Mouse (Mus musculus) neural tube, embryonic 12.5 days (tissue): ENCODE measurements around the gene Mrpl53. TPM values are rescaled to one million over a fixed set of nuclear protein-coding genes. Genes with fewer than 3 reads are reported as not detected.

Source experiments
- microRNA counts: library from miRNA; unstranded; fragments of <30 nt; microRNA quantifications from one replicate; lab custom pipeline; 2017
- microRNA-seq: library from miRNA; unstranded; fragments of <30 nt; microRNA quantifications from one replicate; pipeline ENCODE4, GENCODE M21; 2017
- polyA plus RNA-seq: library from polyadenylated mRNA; unstranded; fragments of >200 nt; fragmentation: Nextera tagmentation; extraction: Ambion mirVana; gene quantifications from 2 replicates; pipeline ENCODE4 v1.2.1, GENCODE M21; 2016

Gene Mrpl53
- polyA plus RNA-seq, 1 experiment from 2014 or later, result 124 TPM

MicroRNA genes within 50 kb of the gene (microRNA counts, 519-probe panel; counts per million panel counts)
- 342 counts per million, percentile 67 among the panel's probes with 10 or more counts for microRNA mmu-miR-3470a+mmu-miR-3470b (lab: Ali Mortazavi, UCI)

Small RNA genes lying within 50 kb of the gene (microRNA-seq; reads per million reads assigned to microRNA genes)
- not detected for gene Mir3470a

Other genes with a start within 250 kb of the Mrpl53 start
- gene Sema4f, start 169.3 kb upstream of the Mrpl53 start, polyA plus RNA-seq, result 12.9 and 15.1 TPM in 2 replicates
- 0.49 TPM in 1 of 2 replicates, not detected in the other for gene M1ap, start 162.1 kb upstream of the Mrpl53 start, polyA plus RNA-seq
- gene Dok1, start 75.6 kb upstream of the Mrpl53 start, polyA plus RNA-seq, result 5.8 and 6.5 TPM in 2 replicates
- 9.1 and 9.4 TPM in 2 replicates for gene Loxl3, start 74.9 kb upstream of the Mrpl53 start, polyA plus RNA-seq
- gene Aup1, start 54.5 kb upstream of the Mrpl53 start, polyA plus RNA-seq, result 158 and 167 TPM in 2 replicates
- gene Htra2, start 53.8 kb upstream of the Mrpl53 start, polyA plus RNA-seq, result 68.0 and 70.6 TPM in 2 replicates
- 1.8 and 2.1 TPM in 2 replicates for gene Dqx1, start 51.2 kb upstream of the Mrpl53 start, polyA plus RNA-seq
- gene Tlx2, start 38.7 kb upstream of the Mrpl53 start, polyA plus RNA-seq, result 27.0 and 42.3 TPM in 2 replicates
- 43.6 and 52.3 TPM in 2 replicates for gene Pcgf1, start 31.2 kb upstream of the Mrpl53 start, polyA plus RNA-seq
- 0.57 and 2.8 TPM in 2 replicates for gene Lbx2, start 22.7 kb upstream of the Mrpl53 start, polyA plus RNA-seq
- gene Ccdc142, start 7.4 kb upstream of the Mrpl53 start, polyA plus RNA-seq, result 2.7 and 4.3 TPM in 2 replicates
- 4.8 and 5.1 TPM in 2 replicates for gene Gm42688, start 7.4 kb upstream of the Mrpl53 start, polyA plus RNA-seq
- gene Mogs, start 6.5 kb downstream of the Mrpl53 start, polyA plus RNA-seq, result 39.4 and 39.5 TPM in 2 replicates
- 233 and 254 TPM in 2 replicates for gene Wbp1, start 12.5 kb downstream of the Mrpl53 start, polyA plus RNA-seq
- 17.6 and 18.7 TPM in 2 replicates for gene Ino80b, start 16.4 kb downstream of the Mrpl53 start, polyA plus RNA-seq
- gene Rtkn, start 26.4 kb downstream of the Mrpl53 start, polyA plus RNA-seq, result 33.7 and 38.0 TPM in 2 replicates
- 11.5 and 13.5 TPM in 2 replicates for gene Wdr54, start 47.4 kb downstream of the Mrpl53 start, polyA plus RNA-seq
- gene 1700003E16Rik, start 47.4 kb downstream of the Mrpl53 start, polyA plus RNA-seq, result 2.6 TPM in 2 replicates
- gene Dctn1, start 56.9 kb downstream of the Mrpl53 start, polyA plus RNA-seq, result 181 and 196 TPM in 2 replicates
- 0.18 and 0.34 TPM in 2 replicates for gene Slc4a5, start 110.8 kb downstream of the Mrpl53 start, polyA plus RNA-seq
- gene Mthfd2, start 216.9 kb downstream of the Mrpl53 start, polyA plus RNA-seq, result 30.8 and 33.1 TPM in 2 replicates
- 46.4 and 48.5 TPM in 2 replicates for gene Mob1a, start 217.0 kb downstream of the Mrpl53 start, polyA plus RNA-seq
- gene Bola3, start 240.1 kb downstream of the Mrpl53 start, polyA plus RNA-seq, result 92.1 and 93.5 TPM in 2 replicates